Mouse (Mus musculus) liver, embryonic 11.5 days (tissue): Measurements from ENCODE around the gene Ceacam16. TPM values are rescaled to one million over a fixed set of nuclear protein-coding genes. Genes with fewer than 3 reads are reported as not detected.
A peak's percentile ranks its signal among the peaks of the same experiment; 100 is the strongest.

ENCODE experiments used
- ATAC-seq: fragments of 200-750 bp; cut with Nextera tagmentation; replicated peaks from 2 replicates; pipeline ENCODE4 v1.8.0; 2017; ENCODE audit warnings: moderate number of reproducible peaks, mild to moderate bottlenecking, moderate TSS enrichment, moderate library complexity; ENCODE audit not compliant: low FRiP score
- DNase-seq: peaks from one replicate; pipeline ENCODE4 v3.0.0-alpha.2; 2017; ENCODE audit warnings: low spot score
- H3K27ac ChIP-seq: fragments of 300-500 bp; sonication (generic); 2 replicates; pipeline ENCODE4 v1.5.1; 2014; ENCODE audit warnings: mild to moderate bottlenecking, low read depth, low read length, control low read depth
- H3K27me3 ChIP-seq: fragments of 300-500 bp; sonication (generic); replicated peaks from 2 replicates; pipeline ENCODE4 v1.6.1; 2014; ENCODE audit warnings: low read length, mixed read lengths; ENCODE audit not compliant: control insufficient read depth, insufficient read depth
- H3K36me3 ChIP-seq: fragments of 300-500 bp; sonication (generic); 2 replicates; pipeline ENCODE4 v1.6.1; 2014; ENCODE audit warnings: mild to moderate bottlenecking, low read length, moderate library complexity, mixed read lengths; ENCODE audit not compliant: control insufficient read depth, insufficient read depth
- H3K4me1 ChIP-seq: fragments of 300-500 bp; sonication (generic); replicated peaks from 2 replicates; pipeline ENCODE4 v1.6.1; 2014; ENCODE audit warnings: low read length, mixed read lengths; ENCODE audit not compliant: control insufficient read depth, insufficient read depth
- H3K4me2 ChIP-seq: fragments of 300-500 bp; sonication (generic); 2 replicates; pipeline ENCODE4 v1.6.1; 2014; ENCODE audit warnings: mild to moderate bottlenecking, control low read depth, moderate library complexity
- H3K4me3 ChIP-seq: fragments of 300-500 bp; sonication (generic); 2 replicates; pipeline ENCODE4 v1.5.1; 2014; ENCODE audit warnings: low read depth, low read length, control low read depth
- H3K9ac ChIP-seq: fragments of 300-500 bp; sonication (generic); 2 replicates; pipeline ENCODE4 v1.6.1; 2014; ENCODE audit warnings: low read depth, low read length, control low read depth
- H3K9me3 ChIP-seq: fragments of 300-500 bp; sonication (generic); 2 replicates; pipeline ENCODE4 v1.6.1; 2016; ENCODE audit warnings: low read length, inconsistent platforms, mixed read lengths; ENCODE audit not compliant: control insufficient read depth
- WGBS: fragments of 180-500 bp; shearing (Covaris S2); extraction: QIAGEN DNeasy Blood & Tissue Kit; methylation state at CpG from one replicate; pipeline ENCODE4 v1.1.7; 2014; 5-methylcytosine and 5-hydroxymethylcytosine counted together
- polyA plus RNA-seq: library from polyadenylated mRNA; unstranded; fragments of >200 nt; fragmentation: Nextera tagmentation; extraction: Ambion mirVana; gene quantifications from 2 replicates; pipeline ENCODE4 v1.2.1, GENCODE M21; 2014

Gene Ceacam16
- polyA plus RNA-seq, 1 experiment from 2014 or later: not detected

DNA sequence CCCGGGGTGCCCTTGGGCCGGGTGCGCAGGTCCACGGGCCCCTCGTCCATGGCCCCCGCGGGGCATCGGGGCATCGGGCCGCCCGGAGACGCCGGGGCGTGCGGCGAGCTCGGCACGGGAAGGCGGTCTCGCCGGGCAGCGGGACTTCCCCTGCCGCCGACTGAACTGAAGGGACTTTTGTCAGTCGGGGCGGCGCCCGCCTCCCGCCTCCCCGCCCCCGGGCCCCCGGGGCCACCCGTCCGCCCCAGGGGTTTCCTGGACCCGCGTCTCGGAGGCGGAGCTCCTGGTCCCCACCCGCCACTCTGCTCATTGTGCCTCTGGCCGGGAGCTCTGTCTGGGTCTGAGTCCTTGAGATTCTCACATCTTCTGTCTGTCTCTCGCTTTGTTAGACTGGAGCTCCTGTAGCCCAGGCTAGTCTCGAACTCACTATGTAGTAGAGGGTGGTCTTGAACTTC, 38.5 kb downstream of the Ceacam16 start, which contains the start of gene Bcl3:
Gene Bcl3, minus strand, starts transcription at position 167 of the 455 bp plus-strand sequence.
- Histone ChIP-seq H3K4me2 (peak within 1 kb of the TSS; percentile 66), H3K9me3 (peaks cover 2% of the 10 kb centered on the region; the same call in 1 of the 2 replicates), H3K27ac (peak within 1 kb of the TSS; percentile 85), H3K27me3 (peaks cover 15% of the 10 kb centered on the region), H3K36me3 (no peaks in the 10 kb centered on the region), H3K9ac (peak within 1 kb of the TSS; percentile 57), H3K4me1 (peaks cover 13% of the 10 kb centered on the region), H3K4me3 (peak within 1 kb of the TSS; percentile 44)
- ATAC-seq (no peak), DNase-seq (no peak)
- 2% methylated on average over 36 of the region's 42 CpGs for WGBS

DNA sequence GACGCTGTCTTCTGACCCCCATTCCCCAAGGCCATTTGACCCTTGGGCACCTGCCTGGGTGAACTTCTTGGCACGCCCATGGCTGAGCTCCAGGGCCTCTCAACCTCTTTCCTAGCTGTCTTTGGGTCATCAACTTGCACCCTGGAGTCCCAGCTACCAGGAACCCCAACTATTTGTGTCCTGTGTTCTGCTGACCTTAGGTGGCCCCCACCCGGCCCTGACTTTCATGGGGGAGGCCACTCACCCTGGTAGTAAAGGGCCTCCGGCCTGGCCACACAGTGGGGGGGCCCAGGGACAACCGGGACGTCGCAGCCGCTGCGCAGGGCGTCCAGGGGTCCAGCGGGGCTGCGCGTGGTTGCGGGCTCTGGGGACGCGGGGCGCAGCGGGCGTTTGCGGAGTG, 38.9 kb downstream of the Ceacam16 start:
- H3K9me3 ChIP-seq: peaks cover 2% of the 10 kb centered on the region; the same call in 1 of the 2 replicates
- DNase-seq (no peak), ATAC-seq (no peak)
- peak overlapping the region; percentile 44 for H3K4me3 ChIP-seq
- H3K4me1 ChIP-seq: peaks cover 13% of the 10 kb centered on the region
- H3K27me3 ChIP-seq: peaks cover 15% of the 10 kb centered on the region
- peak overlapping the region; percentile 66 for H3K4me2 ChIP-seq
- no peak overlapping the region for H3K27ac ChIP-seq
- 7% methylated on average over 20 of the region's 20 CpGs for WGBS
- H3K36me3 ChIP-seq: no peaks in the 10 kb centered on the region
- H3K9ac ChIP-seq: peak overlapping the region; percentile 57

DNA sequence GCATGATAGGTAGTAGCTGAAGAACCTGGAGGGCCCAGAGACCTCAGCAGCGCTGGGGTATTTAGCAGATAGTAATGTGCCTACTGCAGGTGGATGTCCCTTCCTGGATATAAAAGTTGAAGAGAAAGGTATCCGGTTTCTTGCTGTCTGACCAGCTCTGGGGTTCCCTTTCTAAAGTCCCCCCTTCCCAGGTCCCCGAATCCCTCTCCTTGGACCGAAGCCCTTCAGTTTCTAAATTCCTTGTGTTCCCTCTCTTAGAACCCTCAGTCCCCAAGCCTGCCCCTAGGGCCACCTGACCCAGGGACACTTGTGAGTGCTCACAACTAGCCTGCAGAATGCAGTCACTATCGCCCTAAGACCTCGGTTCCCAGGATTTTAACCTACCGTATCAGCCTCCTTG, 39.5 kb downstream of the Ceacam16 start:
- H3K27me3 ChIP-seq: peaks cover 15% of the 10 kb centered on the region
- DNase-seq: no peak
- 65% methylated on average over 7 of the region's 7 CpGs for WGBS
- peak overlapping the region; percentile 66 for H3K4me2 ChIP-seq
- H3K4me1 ChIP-seq: peaks cover 17% of the 10 kb centered on the region
- no peak overlapping the region for H3K9ac ChIP-seq
- 0 out of 2 replicates have a peak overlapping the region, but pooled peaks have one; percentile 44 for H3K4me3 ChIP-seq
- peaks cover 2% of the 10 kb centered on the region; the same call in 1 of the 2 replicates for H3K9me3 ChIP-seq
- no peak overlapping the region for H3K27ac ChIP-seq
- ATAC-seq: no peak
- no peaks in the 10 kb centered on the region for H3K36me3 ChIP-seq

DNA sequence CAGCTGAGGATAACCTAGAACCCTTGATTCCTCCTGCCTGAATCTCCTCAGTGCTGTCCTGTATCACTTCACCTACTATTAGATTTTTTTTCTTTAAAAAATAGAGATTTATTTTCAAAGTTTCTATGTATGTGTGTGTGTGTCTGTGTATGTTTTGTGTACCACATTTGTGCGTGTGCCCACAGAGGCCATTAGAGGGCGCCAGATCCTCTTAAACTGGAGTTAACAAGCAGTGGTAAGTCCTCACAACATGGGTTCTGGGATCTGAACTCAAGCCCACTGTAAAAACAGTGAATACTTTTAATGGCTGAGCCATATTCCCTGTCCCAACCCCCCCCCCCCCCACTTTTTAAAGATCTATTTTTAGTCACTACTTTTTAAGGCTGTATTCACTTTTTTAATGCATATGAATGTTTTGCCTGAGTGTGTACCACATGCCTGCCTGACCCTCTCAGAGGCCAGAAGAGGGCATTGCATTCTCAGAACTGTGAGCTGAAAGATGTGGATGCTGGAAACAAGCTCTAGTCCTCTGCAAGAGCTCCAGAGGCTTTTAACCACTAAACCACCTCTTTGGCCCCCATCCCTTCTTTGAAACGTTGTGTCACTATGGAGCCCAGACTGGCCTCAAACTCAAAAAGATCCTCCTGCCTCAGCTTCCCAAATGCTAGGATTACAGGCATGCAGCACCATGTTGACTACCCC, 40.6 kb downstream of the Ceacam16 start:
- DNase-seq (no peak), ATAC-seq (no peak)
- Histone ChIP-seq H3K4me2 (no peak overlapping the region), H3K9me3 (peaks cover 2% of the 10 kb centered on the region; the same call in 1 of the 2 replicates), H3K9ac (no peak overlapping the region), H3K27me3 (peaks cover 15% of the 10 kb centered on the region), H3K36me3 (no peaks in the 10 kb centered on the region), H3K27ac (no peak overlapping the region), H3K4me3 (no peak overlapping the region), H3K4me1 (peaks cover 23% of the 10 kb centered on the region)
- WGBS: 70% methylated on average over 3 of the region's 3 CpGs

DNA sequence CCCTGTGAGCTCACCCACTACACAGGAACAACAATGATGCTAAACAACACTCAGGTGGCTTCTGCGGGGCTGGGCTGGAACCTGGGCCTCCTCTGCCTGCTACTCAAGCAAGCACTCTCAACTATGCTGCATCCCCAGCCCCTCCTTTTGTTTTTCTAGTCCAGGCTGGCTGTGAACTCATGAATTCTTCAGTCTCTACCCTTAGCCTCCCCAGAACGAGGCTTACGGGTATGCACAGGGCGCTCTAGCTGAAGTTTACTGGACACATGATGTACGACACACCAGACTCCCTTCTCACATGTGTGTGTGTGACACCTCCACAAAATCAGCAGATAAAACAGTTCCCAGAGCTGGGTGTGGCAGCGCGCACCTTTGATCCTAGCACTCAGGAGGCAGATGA, 42.2 kb downstream of the Ceacam16 start:
- peaks cover 20% of the 10 kb centered on the region for H3K4me1 ChIP-seq
- peaks cover 15% of the 10 kb centered on the region for H3K27me3 ChIP-seq

DNA sequence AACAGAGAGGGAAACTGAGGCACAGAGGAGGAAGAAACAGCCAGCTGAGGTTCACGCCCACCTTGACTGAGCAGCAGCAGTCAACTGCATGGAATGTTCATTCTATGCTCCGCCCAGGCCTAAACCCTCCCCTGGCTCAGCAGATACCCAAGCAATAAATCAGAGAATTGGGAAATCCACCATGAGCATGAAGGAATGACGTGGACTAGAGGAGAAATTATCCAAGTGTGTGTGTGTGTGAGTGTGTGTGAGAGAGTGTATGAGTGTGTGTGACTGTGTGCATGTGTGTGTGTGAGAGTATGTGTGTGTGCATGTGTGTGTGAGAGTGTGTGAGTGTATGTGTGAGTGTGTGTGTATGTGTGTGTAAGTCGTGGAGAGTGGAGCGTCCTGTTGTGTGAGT, 42.7 kb downstream of the Ceacam16 start:
- H3K4me1 ChIP-seq: peaks cover 16% of the 10 kb centered on the region
- H3K27ac ChIP-seq: no peak overlapping the region
- no peaks in the 10 kb centered on the region for H3K36me3 ChIP-seq
- no peak overlapping the region for H3K9ac ChIP-seq
- peaks cover 15% of the 10 kb centered on the region for H3K27me3 ChIP-seq
- DNase-seq (no peak), ATAC-seq (no peak)
- WGBS: 67% methylated on average over 5 of the region's 5 CpGs
- no peak overlapping the region for H3K4me2 ChIP-seq
- H3K9me3 ChIP-seq: peaks cover 2% of the 10 kb centered on the region; the same call in 1 of the 2 replicates
- H3K4me3 ChIP-seq: no peak overlapping the region

More for the DNA sequence above, 42.2 kb downstream of the Ceacam16 start:
- H3K36me3 ChIP-seq: no peaks in the 10 kb centered on the region
- WGBS: 74% methylated on average over 7 of the region's 7 CpGs
- no peak for DNase-seq
- ATAC-seq: no peak
- H3K4me2 ChIP-seq: no peak overlapping the region
- no peak overlapping the region for H3K9ac ChIP-seq
- no peak overlapping the region for H3K4me3 ChIP-seq
- H3K9me3 ChIP-seq: peaks cover 2% of the 10 kb centered on the region; the same call in 1 of the 2 replicates
- H3K27ac ChIP-seq: no peak overlapping the region

DNA sequence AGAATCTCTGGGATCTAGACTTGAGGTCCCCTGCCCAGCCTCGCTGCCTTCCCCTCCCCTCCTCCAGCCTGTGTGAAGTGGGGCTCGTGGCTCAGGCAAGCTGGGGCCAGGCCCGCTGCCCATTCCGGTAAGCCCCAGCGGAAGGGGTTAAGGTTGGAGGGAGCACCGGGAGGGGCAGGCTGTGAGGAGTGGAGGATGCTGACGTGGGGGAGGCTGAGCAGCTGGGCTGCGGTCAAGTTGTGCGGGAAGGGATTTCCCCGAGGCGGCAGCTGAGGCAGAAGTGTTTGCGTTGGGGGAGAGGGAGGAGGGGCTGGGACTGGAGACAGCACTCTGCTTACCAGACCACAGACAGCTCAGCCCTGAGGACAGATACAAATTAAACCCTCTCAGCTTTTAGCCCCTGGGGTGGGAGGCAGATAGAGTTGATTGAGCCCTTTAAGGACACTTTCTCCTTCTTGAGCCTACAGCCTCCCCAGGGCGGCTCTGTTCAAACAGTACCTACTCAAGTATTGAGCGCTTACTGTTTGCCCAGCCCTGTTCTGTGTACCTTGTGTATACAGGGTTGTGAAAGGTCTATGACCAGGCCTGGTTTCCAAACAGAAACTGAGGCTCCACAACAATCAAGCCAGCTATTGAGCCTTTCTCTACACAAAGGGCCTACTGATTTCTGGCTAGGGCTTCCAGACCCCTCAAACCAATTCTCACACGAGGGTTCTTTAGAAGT, 43.6 kb downstream of the Ceacam16 start:
- H3K9ac ChIP-seq: no peak overlapping the region
- H3K4me3 ChIP-seq: peak overlapping the region; percentile 28; the same call in 1 of the 2 replicates
- peak overlapping the region; percentile 58 for H3K4me2 ChIP-seq
- H3K36me3 ChIP-seq: no peaks in the 10 kb centered on the region
- DNase-seq (peak; percentile 73), ATAC-seq (peak; percentile 61)
- peak overlapping the region; percentile 34; the same call in 1 of the 2 replicates for H3K27ac ChIP-seq
- peaks cover 14% of the 10 kb centered on the region for H3K27me3 ChIP-seq
- peaks cover 2% of the 10 kb centered on the region; the same call in 1 of the 2 replicates for H3K9me3 ChIP-seq
- 8% methylated on average over 15 of the region's 15 CpGs for WGBS
- peaks cover 14% of the 10 kb centered on the region for H3K4me1 ChIP-seq

DNA sequence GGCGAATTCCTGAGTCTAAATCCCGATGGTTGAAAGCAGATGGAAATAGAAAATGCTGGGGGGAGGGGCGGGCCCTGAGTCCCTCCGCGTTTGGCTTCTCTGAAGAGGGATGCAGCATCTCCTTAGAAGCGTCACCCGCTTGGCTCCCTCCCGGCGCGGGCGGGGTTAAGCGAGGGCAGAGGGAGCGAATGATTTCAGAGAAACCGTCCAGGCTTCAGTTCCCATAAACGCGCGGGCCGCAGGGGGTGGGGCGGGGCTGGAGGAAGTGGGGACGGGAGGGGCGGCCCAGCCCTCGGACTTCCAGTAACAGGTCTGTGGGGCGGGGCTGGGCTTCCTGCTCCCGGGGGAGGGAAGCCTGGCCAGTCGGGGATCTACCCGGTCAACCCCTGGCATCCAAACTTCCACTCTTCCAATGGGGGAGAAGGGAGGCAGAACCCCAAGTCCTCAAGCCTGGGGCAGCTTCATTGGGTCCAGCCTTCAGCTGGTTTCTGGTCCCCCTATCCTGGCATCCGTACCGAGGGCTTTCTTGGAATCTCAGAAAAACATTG, 44.8 kb downstream of the Ceacam16 start:
- H3K27me3 ChIP-seq: peaks cover 11% of the 10 kb centered on the region
- no peak overlapping the region for H3K9ac ChIP-seq
- no peak overlapping the region for H3K27ac ChIP-seq
- WGBS: under 1% methylated on average over 28 of the region's 28 CpGs
- H3K4me3 ChIP-seq: peak overlapping the region; percentile 28
- H3K9me3 ChIP-seq: peaks cover 2% of the 10 kb centered on the region; the same call in 1 of the 2 replicates
- ATAC-seq (peak; percentile 60), DNase-seq (peak; percentile 83)
- peak overlapping the region; percentile 58 for H3K4me2 ChIP-seq
- H3K4me1 ChIP-seq: peaks cover 12% of the 10 kb centered on the region
- no peaks in the 10 kb centered on the region for H3K36me3 ChIP-seq
